Mouse (Mus musculus): ENCODE data around the gene Gm10031.

GRCm38 (mm10) chr1:156543999-156544398 lies 20.2 kb downstream of the Gm10031 start:
- TF ChIP-seq CTCF (IDR thresholded peaks at IDR 0.05; ENCODE audit: low read depth, low read length) (no peak), POLR2A (IDR thresholded peaks at IDR 0.05; ENCODE audit: extremely low read depth, insufficient read depth, low read length) (no peak)
